Mouse (Mus musculus) CH12.LX (cell line): ENCODE measurements around the gene Eef2kmt.

Experiments
- BHLHE40 ChIP-seq: IDR thresholded peaks from 2 replicates; pipeline ENCODE4 v1.6.1; 2011; ENCODE audit warnings: mild to moderate bottlenecking, low read depth, low read length, improper control_type of control experiment
- CHD1 ChIP-seq: IDR thresholded peaks from 2 replicates; pipeline ENCODE4 v1.6.1; 2012; ENCODE audit warnings: low read depth, low read length, improper control_type of control experiment, inconsistent platforms
- CTCF ChIP-seq, 2 experiments: IDR thresholded peaks in 1 of 2; conservative IDR thresholded peaks in 1 of 2; 2 replicates each; pipeline ENCODE4 v1.5.1; 2011 to 2012; ENCODE audit warnings: low read depth in 2 of 2, low read length in 2 of 2, improper control_type of control experiment in 1 of 2, inconsistent platforms in 1 of 2, mild to moderate bottlenecking in 1 of 2, moderate library complexity in 1 of 2
- KAT2A ChIP-seq: IDR thresholded peaks from 2 replicates; pipeline ENCODE4 v1.6.1; 2012; ENCODE audit warnings: low read length, improper control_type of control experiment, inconsistent platforms; ENCODE audit not compliant: insufficient replicate concordance
- MAFK ChIP-seq: IDR thresholded peaks from 2 replicates; pipeline ENCODE4 v1.6.1; 2011; ENCODE audit warnings: low read length, improper control_type of control experiment; ENCODE audit not compliant: insufficient replicate concordance
- MAX ChIP-seq: IDR thresholded peaks from 2 replicates; pipeline ENCODE4 v1.6.1; 2011; ENCODE audit warnings: low read length, improper control_type of control experiment
- MYC ChIP-seq: IDR thresholded peaks from 2 replicates; pipeline ENCODE4 v1.6.1; 2011; ENCODE audit warnings: low read depth, mild to moderate bottlenecking, improper control_type of control experiment, low read length
- POLR2A ChIP-seq: IDR thresholded peaks from 2 replicates; pipeline ENCODE4 v1.6.1; 2011; ENCODE audit warnings: low read depth, mild to moderate bottlenecking, improper control_type of control experiment, low read length
- RAD21 ChIP-seq: IDR thresholded peaks from 2 replicates; pipeline ENCODE4 v1.6.1; 2011; ENCODE audit warnings: low read depth, mild to moderate bottlenecking, low read length, improper control_type of control experiment, moderate library complexity
- RCOR1 ChIP-seq: conservative IDR thresholded peaks from 2 replicates; pipeline ENCODE4 v1.6.1; 2012; ENCODE audit warnings: low read depth, mild to moderate bottlenecking, inconsistent platforms, low read length, improper control_type of control experiment
- TCF12 ChIP-seq: IDR thresholded peaks from 2 replicates; pipeline ENCODE4 v1.6.1; 2014; ENCODE audit warnings: low read depth, mild to moderate bottlenecking, inconsistent platforms, low read length, improper control_type of control experiment
- USF1 ChIP-seq: IDR thresholded peaks from 2 replicates; pipeline ENCODE4 v1.6.1; 2014; ENCODE audit warnings: low read depth, mild to moderate bottlenecking, inconsistent platforms, low read length, improper control_type of control experiment
- ZC3H11A ChIP-seq: IDR thresholded peaks from 2 replicates; pipeline ENCODE4 v1.6.1; 2012; ENCODE audit warnings: low read depth, mild to moderate bottlenecking, inconsistent platforms, low read length, improper control_type of control experiment

DNA sequence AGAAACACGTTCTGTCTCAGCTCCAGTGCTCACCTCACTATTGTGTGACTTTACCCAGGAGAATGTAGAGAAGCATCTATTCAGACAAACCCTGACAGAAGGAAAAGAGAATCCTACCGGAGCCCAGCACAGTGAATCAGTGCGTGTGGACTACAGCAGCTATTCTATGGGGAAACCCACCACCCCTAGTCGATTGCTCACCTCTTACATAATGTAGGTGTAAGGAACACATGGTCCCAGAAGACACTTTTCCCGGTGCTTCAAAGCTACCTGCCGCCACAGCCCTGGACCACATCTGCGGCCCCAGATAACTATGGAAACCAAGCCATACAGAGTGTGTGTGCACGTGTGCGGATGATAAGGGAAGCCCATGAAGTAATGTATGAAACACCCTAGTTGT, 26.9 kb upstream of the Eef2kmt start:
- TF ChIP-seq POLR2A = no peak
- no peak for TF ChIP-seq TCF12
- TF ChIP-seq USF1 = no peak
- TF ChIP-seq CHD1 = no peak
- no peak for TF ChIP-seq MAFK
- no peak for TF ChIP-seq MAX
- no peak for TF ChIP-seq RCOR1
- TF ChIP-seq KAT2A = no peak
- no peak for TF ChIP-seq RAD21
- TF ChIP-seq ZC3H11A = no peak
- TF ChIP-seq BHLHE40 = no peak
- TF ChIP-seq CTCF (conservative IDR thresholded peaks at IDR 0.05 in 1 of 2, IDR thresholded peaks at IDR 0.05 in 1 of 2; ENCODE audit: low read depth in 2 of 2, low read length in 2 of 2) = no peak
- no peak for TF ChIP-seq MYC
